ENCODE assay signal across 18 mouse cellular contexts in the genomic region with DNA sequence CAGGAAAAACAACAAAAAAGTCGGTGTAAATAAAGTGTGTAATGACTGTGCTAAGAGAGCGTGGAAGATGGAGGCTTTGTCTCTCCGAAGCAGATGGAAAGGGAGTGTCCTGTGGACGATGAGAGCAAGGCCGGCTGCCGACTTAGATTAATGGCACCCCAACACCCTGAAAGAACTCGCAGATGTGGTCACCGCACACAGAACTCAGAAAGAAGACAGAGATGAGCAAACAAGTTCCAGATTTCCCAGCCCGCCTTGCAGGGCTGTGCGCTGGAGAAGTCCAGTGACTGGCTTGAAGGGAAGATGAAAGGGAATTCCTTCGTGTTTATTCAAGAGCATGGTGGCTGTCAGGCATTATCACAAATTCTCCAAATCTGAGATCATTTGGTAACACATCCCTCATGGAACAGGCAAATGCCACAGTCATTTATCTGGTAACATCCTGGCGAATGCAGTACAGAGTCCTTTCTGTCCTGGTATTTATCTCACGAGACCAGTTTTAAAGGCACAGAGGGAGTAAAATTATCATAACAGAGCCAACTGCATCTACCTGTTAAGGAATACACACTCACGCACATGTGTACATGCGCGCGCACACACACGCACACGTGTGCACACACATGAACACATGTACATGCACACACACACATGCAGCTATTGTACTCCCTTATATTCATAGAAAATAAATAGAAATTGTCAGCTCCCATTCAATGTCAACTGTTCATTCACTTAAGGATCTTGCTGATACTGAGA.
DNase-seq lines count a peak whose midpoint lies in the region; ATAC-seq and TF ChIP-seq lines count a peak whose summit lies in the region.
"Had no signal": no experiment of that assay in that cellular context is flagged by ENCODE, and none has a peak within 500 bp of the region (broad histone marks: within the 10 kb centered on the region; RNA-seq: fewer than 3 reads in every experiment).

No protein-coding gene starts in this region.

- no peaks in the 10 kb centered on the region for H3K9me3 ChIP-seq in embryonic facial prominence, embryonic 11.5 days (replicated peaks; ENCODE audit: control insufficient read depth, low read length)
- H3K9me3 ChIP-seq in embryonic facial prominence, embryonic 10.5 days = no peaks in the 10 kb centered on the region
- no peaks in the 10 kb centered on the region for H3K9me3 ChIP-seq in ES-E14 (ENCODE audit: control insufficient read depth, insufficient read depth, low read depth, low read length)
- H3K9me3 ChIP-seq: embryonic facial prominence, embryonic 12.5 days; G1E; heart, embryonic 12.5 days; liver, embryonic 12.5 days had no signal

- no peak overlapping the region for H3K4me2 ChIP-seq in embryonic facial prominence, embryonic 11.5 days (ENCODE audit: low read depth, low read length)
- H3K4me2 ChIP-seq: embryonic facial prominence, embryonic 12.5 days; heart, embryonic 12.5 days; liver, embryonic 12.5 days had no signal

- H3K36me3 ChIP-seq in embryonic facial prominence, embryonic 11.5 days (replicated peaks; ENCODE audit: control insufficient read depth, insufficient read depth, low read depth, low read length) = no peaks in the 10 kb centered on the region
- H3K36me3 ChIP-seq in embryonic facial prominence, embryonic 10.5 days (replicated peaks) = no peaks in the 10 kb centered on the region
- H3K36me3 ChIP-seq in ES-E14 (ENCODE audit: control insufficient read depth, insufficient read depth, low read length, poor library complexity, severe bottlenecking) = peaks cover 10% of the 10 kb centered on the region
- H3K36me3 ChIP-seq: embryonic facial prominence, embryonic 12.5 days; heart, embryonic 12.5 days; liver, embryonic 12.5 days had no signal

- in situ Hi-C loops in ES-E14 (cut with MboI; ENCODE audit: low sequenced_read_pairs in 2 of 2, unreplicated experiment in 2 of 2) = no loop called here

- H3K9ac ChIP-seq in embryonic facial prominence, embryonic 11.5 days (replicated peaks; ENCODE audit: low read length) = no peak overlapping the region
- H3K9ac ChIP-seq in ES-E14 (ENCODE audit: insufficient read depth, low read depth, low read length, poor library complexity, severe bottlenecking) = peak overlapping the region; percentile 82
- H3K9ac ChIP-seq: embryonic facial prominence, embryonic 12.5 days; heart, embryonic 12.5 days; liver, embryonic 12.5 days had no signal

- H3K27ac ChIP-seq in embryonic facial prominence, embryonic 11.5 days (replicated peaks; ENCODE audit: low read depth, low read length) = no peak overlapping the region
- H3K27ac ChIP-seq in embryonic facial prominence, embryonic 10.5 days (replicated peaks) = no peak overlapping the region
- H3K27ac ChIP-seq in ES-E14 (ENCODE audit: insufficient read depth, low read depth, low read length, poor library complexity, severe bottlenecking) = peak overlapping the region; percentile 93
- H3K27ac ChIP-seq: embryonic facial prominence, embryonic 12.5 days; liver, embryonic 12.5 days had no signal

- no peaks in the 10 kb centered on the region for H3K27me3 ChIP-seq in embryonic facial prominence, embryonic 11.5 days (ENCODE audit: control insufficient read depth, insufficient read depth, low read length)
- no peaks in the 10 kb centered on the region for H3K27me3 ChIP-seq in embryonic facial prominence, embryonic 10.5 days (replicated peaks; ENCODE audit: low read depth, poor library complexity, severe bottlenecking)
- H3K27me3 ChIP-seq: embryonic facial prominence, embryonic 12.5 days; heart, embryonic 12.5 days; liver, embryonic 12.5 days had no signal

- 65% methylated on average over 19 of the region's 19 CpGs for WGBS in embryonic facial prominence, embryonic 11.5 days
- 73% methylated on average over 19 of the region's 19 CpGs for WGBS in embryonic facial prominence, embryonic 10.5 days

- peak; percentile 26 for DNase-seq in embryonic facial prominence, embryonic 11.5 days (ENCODE audit: low spot score)
- no peak for DNase-seq in embryonic facial prominence, embryonic 10.5 days (ENCODE audit: low spot score)
- no peak for DNase-seq in ES-E14 (ENCODE audit: low read depth, low spot score)
- peak; percentile 63 for DNase-seq in embryo, embryonic 11 days
- peak; percentile 53 for DNase-seq in neural tube, embryonic 10.5 days (ENCODE audit: extremely low spot score, low spot score)
- no peak for DNase-seq in urinary bladder, postnatal 10 days (ENCODE audit: low spot score)
- DNase-seq in gastrocnemius, postnatal 36 days = no peak
- no peak for DNase-seq in natural killer cell, adult 2 months (ENCODE audit: low spot score in 2 of 2)
- DNase-seq: B cell, adult 2 months; cerebellum, adult 8-10 months; gastrocnemius, postnatal 25 days; kidney, adult 9 months; left cerebral cortex, postnatal 4 days; thymus, postnatal 4 days had no signal

- H3K4me3 ChIP-seq in embryonic facial prominence, embryonic 11.5 days (ENCODE audit: low read depth, low read length) = no peak overlapping the region
- no peak overlapping the region for H3K4me3 ChIP-seq in embryonic facial prominence, embryonic 10.5 days
- H3K4me3 ChIP-seq in ES-E14 (ENCODE audit: insufficient read depth in 1 of 2, low read depth in 1 of 2, low read length in 2 of 2, poor library complexity in 1 of 2, severe bottlenecking in 1 of 2) = peak overlapping the region; percentile 68 to 70
- H3K4me3 ChIP-seq: embryonic facial prominence, embryonic 12.5 days; heart, embryonic 12.5 days; liver, embryonic 12.5 days had no signal

- intact Hi-C loops in gastrocnemius, postnatal 36 days (cut with DNase I) = no loop called here

- no peak for ATAC-seq in embryonic facial prominence, embryonic 11.5 days (replicated peaks; ENCODE audit: insufficient number of reproducible peaks, low FRiP score, low TSS enrichment, low read depth)
- ATAC-seq: liver, embryonic 12.5 days had no signal

- H3K4me1 ChIP-seq in embryonic facial prominence, embryonic 11.5 days (ENCODE audit: control insufficient read depth, insufficient read depth, low read length) = no peaks in the 10 kb centered on the region
- peaks cover 19% of the 10 kb centered on the region for H3K4me1 ChIP-seq in embryonic facial prominence, embryonic 10.5 days
- peaks cover 17 to 20% of the 10 kb centered on the region in 2 experiments for H3K4me1 ChIP-seq in ES-E14 (ENCODE audit: control insufficient read depth in 2 of 2, insufficient read depth in 2 of 2, low read length in 2 of 2, poor library complexity in 1 of 2)
- H3K4me1 ChIP-seq: liver, embryonic 12.5 days had no signal

TF ChIP-seq in ES-E14, 5 proteins besides CTCF, POLR2A, EP300 and RAD21:
- TF ChIP-seq ZNF384 (IDR thresholded peaks at IDR 0.05; ENCODE audit: low read depth, low read length) = no peak
- peak; percentile 26; the same call in 1 of the 2 replicates for TF ChIP-seq CHD2 (IDR thresholded peaks at IDR 0.05; ENCODE audit: low read depth, low read length)
- TF ChIP-seq MAFK (IDR thresholded peaks at IDR 0.05; ENCODE audit: insufficient read depth, low read depth, low read length) = no peak
TF ChIP-seq in ES-E14: peak in this region for 1.

Comparison
In these comparisons a context has a peak if more than half of its experiments do, and no peak if none do; other contexts are left out.
1. DNase-seq: peak in embryonic facial prominence, embryonic 11.5 days (single experiment), embryo, embryonic 11 days (single experiment) and neural tube, embryonic 10.5 days (single experiment); none in embryonic facial prominence, embryonic 10.5 days (single experiment), ES-E14 (single experiment), urinary bladder, postnatal 10 days (single experiment), gastrocnemius, postnatal 36 days (0 of 2) and natural killer cell, adult 2 months (0 of 2).
2. H3K4me3 ChIP-seq: peak in ES-E14 (2 of 2); none in embryonic facial prominence, embryonic 11.5 days (single experiment) and embryonic facial prominence, embryonic 10.5 days (single experiment).